Mouse (Mus musculus) induced T-regulatory cell, adult 2 months (primary cell): ENCODE results near the gene Pkdrej.
"Not testable (repeated sequence)": the region's sequence is repeated elsewhere in the genome, so short reads cannot be mapped to it uniquely, and the experiment has no call there.

Experiments
- DNase-seq: peaks from one replicate; pipeline ENCODE4 v3.0.0-alpha.2; 2012; ENCODE audit warnings: low read depth

The Pkdrej gene

GRCm38 (mm10) chr15:85809091-85809490 lies 12.4 kb downstream of the Pkdrej start:
- peak; percentile 20 for DNase-seq

- DNase-seq, result no peak
Measured at GRCm38 (mm10) chr15:85808434-85808833, 13.1 kb downstream of the Pkdrej start.

- DNase-seq, result no peak
Measured at GRCm38 (mm10) chr15:85808031-85808430, 13.5 kb downstream of the Pkdrej start.

- DNase-seq, result no peak
Measured at GRCm38 (mm10) chr15:85807404-85807803, 14.1 kb downstream of the Pkdrej start.

- no peak for DNase-seq
Measured at GRCm38 (mm10) chr15:85806886-85807285, 14.6 kb downstream of the Pkdrej start.

- no peak for DNase-seq
Measured at GRCm38 (mm10) chr15:85802931-85803330, 18.6 kb downstream of the Pkdrej start.

GRCm38 (mm10) chr15:85798676-85799075 lies 22.9 kb downstream of the Pkdrej start:
- no peak for DNase-seq

- no peak for DNase-seq
Measured at GRCm38 (mm10) chr15:85795516-85795915, 26.0 kb downstream of the Pkdrej start.

GRCm38 (mm10) chr15:85792819-85793218 lies 28.7 kb downstream of the Pkdrej start:
- no peak for DNase-seq

- DNase-seq, result no peak
Measured at GRCm38 (mm10) chr15:85791449-85791848, 30.1 kb downstream of the Pkdrej start.

- DNase-seq, result no peak
Measured at GRCm38 (mm10) chr15:85788633-85789032, 32.9 kb downstream of the Pkdrej start.

- DNase-seq, result no peak
Measured at GRCm38 (mm10) chr15:85788051-85788450, 33.5 kb downstream of the Pkdrej start.

- DNase-seq, result no peak
Measured at GRCm38 (mm10) chr15:85787482-85787881, 34.1 kb downstream of the Pkdrej start.

- no peak for DNase-seq
Measured at GRCm38 (mm10) chr15:85786711-85787110, 34.8 kb downstream of the Pkdrej start.

- DNase-seq, result no peak
Measured at GRCm38 (mm10) chr15:85784341-85784740, 37.2 kb downstream of the Pkdrej start.

- peak; percentile 10 for DNase-seq
Measured at GRCm38 (mm10) chr15:85783146-85783545, 38.4 kb downstream of the Pkdrej start.

- not testable (repeated sequence) for DNase-seq
Measured at GRCm38 (mm10) chr15:85778891-85779290, 42.6 kb downstream of the Pkdrej start.

GRCm38 (mm10) chr15:85776771-85777170 lies 44.8 kb downstream of the Pkdrej start:
- no peak for DNase-seq

GRCm38 (mm10) chr15:85776241-85776640 lies 45.3 kb downstream of the Pkdrej start:
- no peak for DNase-seq

GRCm38 (mm10) chr15:85775001-85775400 lies 46.5 kb downstream of the Pkdrej start:
- DNase-seq, result no peak

GRCm38 (mm10) chr15:85774419-85774818 lies 47.1 kb downstream of the Pkdrej start:
- DNase-seq, result no peak

- no peak for DNase-seq
Measured at GRCm38 (mm10) chr15:85772146-85772740, 49.3 kb downstream of the Pkdrej start.

GRCm38 (mm10) chr15:85771306-85772121 lies 50.0 kb downstream of the Pkdrej start:
- DNase-seq, result no peak

- DNase-seq, result no peak
Measured at GRCm38 (mm10) chr15:85768991-85769390, 52.5 kb downstream of the Pkdrej start.
